Mouse (Mus musculus): ENCODE results near the gene Rwdd4a.

DNA sequence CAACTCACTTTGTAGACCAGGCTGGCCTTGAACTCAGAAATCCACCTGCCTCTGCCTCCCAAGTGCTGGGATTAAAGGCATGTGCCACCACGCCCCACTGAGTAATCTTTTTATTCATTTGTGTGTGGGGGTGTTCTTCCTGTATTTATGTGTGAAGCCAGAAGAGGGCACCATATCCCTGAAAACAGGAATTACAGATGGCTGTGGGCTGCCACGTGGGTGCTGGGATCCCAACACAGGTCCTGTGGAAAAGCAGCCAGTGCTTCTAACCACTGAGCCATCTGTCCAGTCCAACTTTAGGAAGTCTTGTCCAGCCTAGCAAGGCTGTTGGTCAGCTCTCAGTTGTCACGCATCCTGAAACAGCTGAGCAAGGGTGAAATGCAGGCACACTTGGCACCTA is 46.2 kb upstream of the Rwdd4a start:
- TF ChIP-seq MAFK (IDR thresholded peaks at IDR 0.05; ENCODE audit: insufficient read depth, low read depth, low read length) (no peak), ZC3H11A (IDR thresholded peaks at IDR 0.05; ENCODE audit: borderline replicate concordance, low read depth, low read length) (no peak), HCFC1 (IDR thresholded peaks at IDR 0.05; ENCODE audit: borderline replicate concordance, insufficient read depth, low read length) (no peak), CHD2 (IDR thresholded peaks at IDR 0.05; ENCODE audit: low read depth, low read length) (no peak), ZNF384 (IDR thresholded peaks at IDR 0.05; ENCODE audit: low read depth, low read length) (no peak)

All from ES-E14 (cell line).